Mouse (Mus musculus) left cerebral cortex, postnatal 10 days (tissue): ENCODE measurements at regions not wholly inside any gene's neighbourhood (a gene's known extent, or its start where the extent isn't known, plus 50 kb on each side); places are given as distances from the start of the nearest gene placed in this dataset.
"Not testable (repeated sequence)": the region's sequence is repeated elsewhere in the genome, so short reads cannot be mapped to it uniquely, and the experiment has no call there.

Experiments
- DNase-seq, 2 experiments: peaks; one replicate each; pipeline ENCODE4 v3.0.0; 2021 to 2022; ENCODE audit warnings: low spot score in 2 of 2, mixed read lengths in 1 of 2; ENCODE audit errors: extremely low spot score in 1 of 2
- intact Hi-C: fragments of 180-260 bp; cut with DNase I; formaldehyde crosslinking; loops from one replicate; pipeline ENCODE4 v1.15.1; 2025

DNA sequence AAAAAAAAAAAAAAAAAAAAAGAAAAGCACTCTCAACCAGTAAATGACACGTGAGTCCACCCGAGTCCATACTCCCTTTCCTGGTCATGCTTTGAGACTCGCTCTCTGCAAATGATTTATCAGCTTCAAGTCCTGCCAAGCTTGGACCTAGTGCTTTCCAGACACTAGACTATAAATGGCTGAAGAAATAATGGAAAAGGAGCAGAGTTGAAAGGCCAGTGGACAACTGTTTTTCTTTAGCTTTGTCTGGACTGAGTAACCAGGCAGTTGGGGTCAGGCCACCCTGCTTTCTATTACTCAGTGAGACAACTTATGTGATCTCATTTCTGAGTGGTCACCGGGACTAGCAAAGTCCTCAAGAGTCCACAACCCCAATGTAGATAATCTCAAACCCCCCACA, 112.9 kb downstream of the Kcns3 start:
- intact Hi-C loops: no loop called here
- no peak for DNase-seq

DNA sequence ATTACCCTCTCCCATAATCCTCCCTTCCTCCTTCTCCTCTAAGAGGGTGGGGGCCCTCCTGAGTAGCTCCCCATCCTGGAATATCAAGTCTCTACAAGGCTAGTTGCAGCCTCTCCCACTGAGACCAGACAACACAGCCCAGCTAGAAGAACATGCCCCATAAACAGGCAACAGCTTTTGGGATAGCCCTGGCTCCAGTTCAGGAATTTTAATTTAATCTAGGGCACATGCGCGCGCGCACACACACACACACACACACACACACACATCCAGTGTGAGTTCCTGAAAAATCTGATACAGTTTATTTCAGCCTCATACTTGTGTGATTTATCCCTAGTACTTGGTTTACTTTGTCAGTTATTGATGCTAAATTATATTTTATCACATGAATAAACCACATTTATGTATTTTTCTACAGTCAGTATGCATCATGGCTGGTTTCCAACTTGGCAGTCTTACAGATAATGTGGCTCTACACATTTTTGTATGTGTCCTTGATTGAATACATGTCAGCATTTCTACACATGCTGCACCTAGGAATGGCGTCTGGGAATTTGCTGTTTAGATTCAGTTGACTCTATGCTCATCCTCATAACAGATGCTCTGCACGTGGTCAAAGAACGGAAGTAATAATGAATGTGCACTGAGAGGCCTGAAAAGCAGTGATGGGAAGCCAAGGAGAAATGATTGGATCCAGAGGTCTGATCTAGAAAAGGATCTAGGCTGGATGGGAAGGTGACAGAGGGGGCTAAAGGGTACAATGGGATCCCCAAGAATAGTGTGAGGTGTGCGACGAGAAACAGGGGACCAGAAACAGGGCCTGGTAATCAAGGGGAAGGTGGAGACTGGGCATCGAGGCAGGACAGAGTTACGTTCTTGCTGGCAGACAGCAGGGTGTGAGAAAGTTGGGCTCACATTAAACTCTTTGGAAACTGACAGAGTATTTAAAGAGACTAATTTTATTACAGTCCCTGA, 130.0 kb downstream of the Kcns3 start:
- intact Hi-C loops: no loop called here
- DNase-seq: no peak

DNA sequence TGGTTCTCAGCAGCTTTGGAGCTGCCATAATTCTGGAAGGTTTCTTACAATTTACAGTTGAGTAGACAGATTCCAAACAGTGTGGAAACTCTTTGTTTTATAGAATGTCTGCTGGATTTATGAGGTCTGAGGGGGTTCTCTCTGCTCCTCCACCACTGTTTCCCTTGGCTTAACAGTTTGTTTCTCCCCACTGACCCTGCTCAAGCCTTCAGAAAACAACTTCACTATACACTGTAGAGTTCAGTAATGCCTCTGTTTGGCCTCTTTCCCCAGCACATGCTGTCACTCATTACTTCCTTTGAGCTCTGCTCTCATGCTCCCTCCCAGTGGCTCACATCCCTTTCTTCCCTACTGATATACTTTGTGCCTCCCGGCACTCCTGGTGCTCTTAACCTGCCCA, 139.7 kb downstream of the Kcns3 start:
- DNase-seq: no peak
- intact Hi-C loops: no loop called here

DNA sequence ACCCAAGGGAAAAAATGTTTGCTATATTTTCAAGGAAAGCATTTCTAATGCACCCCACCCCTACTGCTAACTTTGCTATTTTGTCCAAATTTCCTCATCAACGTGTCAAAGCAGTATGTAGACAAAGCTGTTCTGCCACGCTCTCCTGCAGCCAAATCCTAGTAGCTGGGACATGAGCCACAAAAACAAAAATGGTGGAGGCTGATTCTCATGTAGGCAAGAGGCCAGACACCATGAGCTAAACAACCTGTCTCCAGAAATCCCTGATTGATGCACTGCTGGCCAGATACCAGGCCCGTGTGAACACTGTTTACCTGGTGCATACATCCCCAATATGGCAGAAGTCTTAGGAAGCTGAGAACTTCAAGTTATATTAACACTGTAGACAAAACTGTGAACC, 166.6 kb downstream of the Kcns3 start:
- intact Hi-C loops: no loop called here
- DNase-seq: no peak

DNA sequence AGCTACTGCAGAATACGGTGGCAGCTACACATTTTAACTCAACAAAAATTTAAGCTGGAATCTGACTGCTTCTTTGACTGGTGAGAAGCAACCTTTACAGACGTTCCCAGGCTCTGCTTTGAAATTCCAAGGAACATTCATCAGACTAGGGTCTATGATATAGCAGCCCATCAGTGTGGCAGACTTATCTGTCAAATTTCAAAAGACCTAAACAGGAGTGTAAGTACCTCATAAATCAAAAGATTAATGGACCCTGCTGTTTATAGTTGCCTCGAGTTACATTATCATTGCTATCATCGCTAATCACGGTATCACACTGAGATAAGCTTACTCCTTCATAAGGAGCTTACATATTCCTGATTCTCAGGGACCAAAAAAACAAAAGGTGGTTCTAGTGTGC, 201.7 kb downstream of the Kcns3 start:
- DNase-seq: no peak
- intact Hi-C loops: no loop called here

DNA sequence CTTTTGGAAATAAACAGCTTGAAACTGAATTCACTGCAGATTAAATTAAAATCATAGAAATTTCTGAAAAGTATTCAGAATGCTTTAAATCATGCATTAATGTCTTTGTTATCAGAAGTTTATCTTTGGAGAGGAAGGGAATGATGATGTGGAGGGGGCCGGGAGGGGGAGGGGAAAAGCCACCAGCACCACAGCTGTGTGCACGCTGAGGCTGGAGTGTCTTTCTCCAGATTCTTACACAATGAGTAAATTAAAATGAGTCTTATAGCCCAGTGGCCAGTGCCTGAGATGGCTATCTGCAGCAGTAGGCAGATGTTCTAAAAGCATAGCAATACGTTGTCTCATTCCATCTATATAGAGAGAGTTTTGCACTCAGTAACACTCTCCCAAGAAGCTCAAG, 209.8 kb downstream of the Kcns3 start:
- DNase-seq: no peak
- intact Hi-C loops: no loop called here

DNA sequence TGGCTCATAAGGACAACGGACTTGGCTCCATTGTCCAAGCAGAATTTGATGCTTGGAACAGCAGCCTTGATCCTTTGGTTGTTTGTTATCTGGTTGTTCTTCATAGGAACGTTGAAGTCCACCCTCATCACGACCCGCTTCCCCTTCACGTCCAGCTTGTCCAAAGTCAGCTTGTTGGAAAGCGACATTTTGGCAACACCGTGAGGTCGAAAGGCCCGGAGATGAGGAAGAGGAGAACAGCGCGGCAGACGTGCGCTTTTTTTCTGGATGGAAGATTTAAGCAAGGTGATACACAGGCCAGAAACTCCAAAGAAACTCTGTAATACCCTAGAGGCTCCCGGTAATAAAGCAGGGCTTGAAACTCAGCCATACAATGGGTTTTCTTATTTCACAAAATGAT, 250.8 kb downstream of the Kcns3 start:
- intact Hi-C loops, DNase-seq: not testable (repeated sequence)

DNA sequence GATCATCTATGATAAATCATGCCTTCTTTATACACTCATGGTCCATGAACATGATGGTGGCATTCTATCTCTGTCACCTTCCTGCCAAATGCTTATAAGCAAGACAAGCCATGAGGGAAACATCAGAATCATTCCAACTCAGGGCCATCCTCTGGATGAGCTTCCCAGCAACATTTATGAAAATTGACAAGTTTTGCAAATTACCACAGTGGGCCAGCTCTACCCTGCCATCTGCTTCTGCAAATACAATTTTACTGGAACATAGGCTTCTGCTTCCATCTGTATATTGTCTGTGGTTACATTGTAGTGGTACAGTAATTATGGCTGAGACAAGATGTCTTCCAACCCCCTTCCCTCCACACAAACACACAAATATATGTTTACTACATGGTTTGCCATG, 272.1 kb downstream of the Kcns3 start:
- intact Hi-C loops: no loop called here

DNA sequence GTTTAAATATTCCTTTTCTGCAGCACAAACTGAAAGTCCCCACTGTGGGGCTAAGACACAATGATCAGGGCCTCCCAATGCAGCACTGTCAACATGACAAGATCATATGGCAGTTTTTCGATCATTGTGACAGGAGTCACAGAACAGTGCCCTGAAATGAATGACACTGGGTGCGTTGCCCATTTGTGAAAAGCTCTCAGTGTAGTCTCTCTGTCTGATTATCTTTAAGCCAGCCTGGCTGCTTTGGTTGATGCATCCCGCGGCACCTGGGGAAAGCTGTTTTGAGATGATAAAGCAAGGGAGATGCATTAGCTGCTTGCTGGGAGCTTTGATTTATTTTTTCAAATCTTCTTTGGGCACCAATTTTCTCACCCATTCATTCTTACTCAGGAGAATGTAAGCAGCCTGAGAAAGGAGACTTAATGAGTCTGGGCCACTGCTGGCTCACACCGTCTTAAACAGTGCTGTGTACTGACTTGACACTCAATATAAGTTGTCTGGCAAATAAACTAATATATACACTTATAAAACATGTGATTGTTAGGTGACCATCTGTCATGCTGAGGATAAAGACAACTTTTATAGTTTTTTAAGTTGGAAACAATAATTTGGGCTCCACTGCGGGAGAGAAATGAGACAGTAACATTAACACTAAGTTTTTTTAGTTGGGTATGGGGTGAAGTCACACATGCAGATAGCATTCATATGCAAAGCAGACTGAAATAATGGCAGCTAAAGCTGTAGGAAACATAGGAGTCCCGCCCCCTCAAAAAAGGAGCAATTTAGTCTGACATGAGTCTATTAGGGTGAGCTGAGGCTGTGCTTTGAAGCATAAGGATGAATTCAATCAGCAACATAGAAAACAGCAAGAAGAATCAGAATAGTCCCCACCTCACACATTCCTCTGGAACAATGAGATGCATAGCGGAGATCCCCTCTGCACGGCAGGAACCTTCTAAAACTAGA, 276.0 kb downstream of the Kcns3 start:
- no peak for DNase-seq
- intact Hi-C loops: no loop called here

More for the DNA sequence above, 272.1 kb downstream of the Kcns3 start:
- no peak for DNase-seq

DNA sequence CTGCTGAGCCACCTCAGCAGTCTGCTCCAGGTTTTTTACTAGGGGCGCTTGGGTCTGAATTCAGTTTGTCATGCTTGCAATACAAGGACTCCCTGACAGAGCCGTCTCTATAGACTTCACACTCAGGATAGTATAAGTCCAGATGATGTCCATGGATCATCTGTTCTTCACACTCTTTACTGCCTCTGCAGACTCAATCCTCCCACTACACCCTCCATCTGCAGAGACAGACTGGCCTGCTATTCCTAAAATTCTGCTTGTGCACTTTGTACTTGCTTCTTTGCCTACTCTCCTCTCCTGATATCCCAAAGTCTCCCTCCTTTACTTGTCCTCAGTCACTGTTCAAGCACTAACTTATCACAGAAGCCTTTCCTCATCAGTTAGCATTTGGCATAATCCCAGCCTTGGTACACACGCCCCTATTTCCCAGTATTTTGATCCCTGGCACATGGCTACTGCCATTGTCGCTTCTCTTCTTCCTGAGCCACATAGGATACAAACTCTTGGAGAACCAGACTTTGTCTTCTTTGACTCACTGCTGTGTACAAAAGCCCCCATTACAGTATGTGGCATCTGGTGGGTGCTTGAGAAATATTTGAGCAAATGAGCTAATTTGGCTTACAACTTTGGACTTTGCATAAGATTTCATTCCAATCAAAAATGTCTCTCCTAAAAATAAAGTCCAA, 277.0 kb downstream of the Kcns3 start:
- intact Hi-C loops: no loop called here
- no peak for DNase-seq

DNA sequence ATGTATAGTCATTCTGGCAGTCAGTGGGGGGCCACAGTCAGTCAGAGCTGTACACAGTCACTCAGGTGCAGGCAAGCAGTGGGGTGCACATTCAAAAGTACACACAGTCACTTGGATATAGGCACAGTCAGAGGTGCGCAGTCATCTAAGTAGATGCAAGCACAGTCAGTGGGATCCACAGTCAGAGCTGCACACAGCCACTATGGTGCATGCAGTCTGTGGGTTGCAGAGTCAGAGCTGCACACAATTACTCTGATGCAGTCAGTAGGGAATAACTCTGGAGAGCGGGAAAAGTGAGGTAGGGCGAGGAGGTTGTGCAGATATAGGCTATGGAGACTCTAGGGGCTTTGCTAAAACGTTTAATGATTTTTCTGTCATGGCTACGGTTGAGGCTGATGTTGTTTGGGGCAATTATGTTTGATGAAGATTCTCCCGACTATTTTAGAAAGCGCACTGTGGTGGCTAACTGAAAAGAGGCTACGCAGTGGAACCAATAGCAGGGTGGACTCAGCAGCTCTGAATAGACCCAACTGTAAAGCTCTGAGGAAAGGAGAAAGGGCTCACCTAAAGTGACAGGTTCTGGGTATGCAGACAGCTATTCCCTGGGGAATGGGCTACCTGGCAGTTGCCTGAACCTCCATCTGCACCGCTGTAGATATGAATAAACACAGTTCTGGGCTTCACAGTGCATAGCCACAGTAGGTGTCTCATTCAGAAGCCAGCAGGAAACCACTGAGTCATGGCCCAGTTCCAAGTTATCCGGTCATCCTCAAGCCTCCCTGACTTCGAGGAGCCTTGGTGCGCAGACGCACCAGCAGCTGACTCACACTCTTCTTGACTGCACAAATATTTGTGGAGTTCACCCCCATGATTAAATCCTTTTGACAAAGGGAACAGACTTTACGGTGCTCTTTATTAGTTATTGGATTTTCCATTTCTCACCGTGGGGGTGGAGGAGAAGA, 282.9 kb downstream of the Kcns3 start:
- intact Hi-C loops: loop anchor here (10.0 kb wide), 1 partner anchor 307 kb away; no protein-coding TSS in a partner anchor
- DNase-seq: no peak

DNA sequence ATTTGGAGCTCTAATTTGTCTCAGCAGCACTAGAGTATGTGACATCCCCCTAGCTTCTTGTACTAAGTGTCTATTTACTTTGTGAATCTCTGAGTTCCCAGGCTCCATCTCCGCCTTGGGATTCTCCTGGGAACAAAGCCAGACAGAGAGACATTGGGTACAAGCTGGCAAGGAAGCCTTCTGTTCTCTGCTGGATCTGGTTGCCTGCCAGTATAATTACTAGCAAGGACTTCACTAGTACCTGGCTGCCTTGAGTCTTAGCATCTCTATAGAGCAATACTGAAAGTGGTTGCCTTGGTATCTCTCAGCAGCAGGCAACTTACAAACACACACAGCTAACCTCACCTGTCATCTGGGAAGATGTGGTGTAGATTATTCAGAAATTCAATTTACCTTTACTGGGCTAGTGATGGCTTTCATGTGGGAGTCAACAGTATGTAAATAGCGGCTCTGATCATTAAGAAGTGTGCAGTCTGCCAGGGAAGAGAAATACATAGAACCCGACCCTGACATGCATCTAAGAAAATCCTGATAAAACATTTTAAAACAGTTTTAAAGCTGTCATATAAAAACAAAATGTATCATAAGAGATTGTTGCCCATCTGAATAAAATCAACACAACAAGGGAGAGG, 283.8 kb downstream of the Kcns3 start:
- DNase-seq: peak; percentile 38 to 74
- intact Hi-C loops: loop anchor here (10.0 kb wide), 1 partner anchor 308 kb away; no protein-coding TSS in a partner anchor

DNA sequence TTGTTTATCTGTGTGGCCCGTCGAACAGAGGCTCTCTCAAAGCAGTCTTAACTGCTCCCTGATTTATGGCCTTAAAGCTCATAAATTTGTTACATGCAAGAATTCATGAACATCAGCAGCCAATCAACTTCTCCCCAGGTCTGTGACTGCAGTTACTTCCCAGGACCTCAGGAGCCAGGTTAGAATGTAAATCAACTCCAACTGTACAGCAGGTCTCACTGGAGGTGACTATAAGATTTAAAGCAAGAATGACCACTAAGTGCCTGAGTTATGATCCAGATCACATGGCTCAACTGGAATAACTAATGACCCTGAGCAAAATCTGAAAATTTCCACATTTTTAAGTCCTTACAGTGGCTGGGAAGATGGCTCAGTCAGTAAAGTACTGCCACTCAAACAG, 285.6 kb downstream of the Kcns3 start:
- DNase-seq: no peak
- intact Hi-C loops: loop anchor here (10.0 kb wide), 1 partner anchor 310 kb away; no protein-coding TSS in a partner anchor

DNA sequence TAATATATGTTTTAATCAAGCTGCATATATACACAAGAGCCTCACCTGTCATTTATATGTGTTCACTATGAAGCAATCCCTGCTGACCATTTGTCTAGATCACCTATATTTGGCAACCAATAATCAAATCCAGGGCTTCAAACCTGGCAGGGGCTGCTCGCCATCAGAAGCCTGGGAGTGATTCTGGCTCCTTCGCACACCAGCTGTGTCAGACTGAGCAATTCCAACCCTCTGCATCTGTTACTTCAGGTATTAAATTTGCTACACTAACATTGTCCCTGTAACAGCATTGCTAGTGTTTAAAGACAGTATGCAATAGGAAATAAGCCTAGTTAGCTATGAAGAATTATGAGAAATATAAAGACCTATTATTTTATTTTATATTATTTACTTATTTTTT, 330.5 kb downstream of the Kcns3 start:
- DNase-seq: no peak
- intact Hi-C loops: no loop called here

DNA sequence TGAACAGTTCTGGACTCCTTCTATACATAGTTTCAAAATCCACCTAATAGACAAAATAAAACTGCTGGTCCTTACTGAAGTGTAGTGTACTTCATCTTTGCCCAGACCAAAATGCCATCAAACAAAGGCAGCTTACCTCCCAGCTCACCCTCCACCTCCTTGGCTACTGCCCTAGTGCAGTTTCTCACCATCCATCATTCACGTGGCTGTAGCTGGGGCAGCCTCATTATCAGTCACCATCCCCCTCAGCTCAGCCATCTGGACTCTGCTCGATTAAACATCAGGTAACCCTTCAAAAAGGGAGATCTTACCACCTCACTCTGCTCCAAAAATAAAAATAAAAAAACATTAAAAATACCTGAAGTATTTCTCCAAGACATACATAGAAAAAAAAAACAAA, 332.8 kb downstream of the Kcns3 start:
- intact Hi-C loops: no loop called here
- no peak for DNase-seq

DNA sequence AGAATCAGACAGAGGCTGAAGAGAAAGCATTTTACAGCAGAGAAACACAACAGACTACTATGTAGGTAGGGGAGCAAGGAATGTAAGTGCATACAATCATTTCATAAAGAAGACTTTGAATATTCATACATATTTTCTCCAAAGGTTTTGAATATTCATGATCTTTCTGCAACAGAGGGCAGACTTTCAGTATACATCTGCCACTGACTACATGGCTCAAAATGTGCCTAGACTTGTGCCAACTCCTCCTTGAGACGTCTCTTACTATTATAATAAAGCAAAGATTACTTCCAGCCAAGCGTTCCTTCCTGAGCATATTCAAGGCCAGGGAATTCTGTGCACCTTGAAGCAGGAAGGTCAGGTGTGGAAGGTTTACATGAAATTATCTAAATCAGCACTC, 333.3 kb downstream of the Kcns3 start:
- DNase-seq: peak in 1 of 2 experiments; percentile 5
- intact Hi-C loops: no loop called here

DNA sequence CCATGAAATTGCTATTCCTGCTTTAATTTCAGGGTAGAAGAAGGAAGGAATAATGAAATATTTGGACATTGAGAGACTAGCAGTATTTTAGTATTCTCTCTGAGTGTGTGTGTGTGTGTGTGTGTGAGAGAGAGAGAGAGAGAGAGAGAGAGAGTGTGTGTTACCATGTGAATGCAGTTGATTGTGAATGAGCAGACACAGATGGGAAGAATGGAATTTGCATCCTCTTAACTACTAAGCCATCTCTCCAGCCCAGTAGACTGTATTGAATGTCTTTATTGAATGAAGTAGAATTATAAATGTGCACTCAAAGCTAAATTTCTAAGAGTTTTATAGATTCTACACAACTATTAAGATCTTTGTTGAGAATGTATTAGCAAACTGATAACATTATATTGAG, 340.3 kb downstream of the Kcns3 start:
- intact Hi-C loops: no loop called here
- DNase-seq: no peak
